Mouse (Mus musculus) T-helper 1 cell (primary cell): ENCODE data around the gene Nt5dc3.

Source experiments
- in situ Hi-C: fragments of 300-600 bp; cut with MboI, MseI; formaldehyde crosslinking; loops from one replicate; pipeline ENCODE4 v1.15.1; 2025; ENCODE audit warnings: high pct_unique_total_duplicates

Gene Nt5dc3

DNA sequence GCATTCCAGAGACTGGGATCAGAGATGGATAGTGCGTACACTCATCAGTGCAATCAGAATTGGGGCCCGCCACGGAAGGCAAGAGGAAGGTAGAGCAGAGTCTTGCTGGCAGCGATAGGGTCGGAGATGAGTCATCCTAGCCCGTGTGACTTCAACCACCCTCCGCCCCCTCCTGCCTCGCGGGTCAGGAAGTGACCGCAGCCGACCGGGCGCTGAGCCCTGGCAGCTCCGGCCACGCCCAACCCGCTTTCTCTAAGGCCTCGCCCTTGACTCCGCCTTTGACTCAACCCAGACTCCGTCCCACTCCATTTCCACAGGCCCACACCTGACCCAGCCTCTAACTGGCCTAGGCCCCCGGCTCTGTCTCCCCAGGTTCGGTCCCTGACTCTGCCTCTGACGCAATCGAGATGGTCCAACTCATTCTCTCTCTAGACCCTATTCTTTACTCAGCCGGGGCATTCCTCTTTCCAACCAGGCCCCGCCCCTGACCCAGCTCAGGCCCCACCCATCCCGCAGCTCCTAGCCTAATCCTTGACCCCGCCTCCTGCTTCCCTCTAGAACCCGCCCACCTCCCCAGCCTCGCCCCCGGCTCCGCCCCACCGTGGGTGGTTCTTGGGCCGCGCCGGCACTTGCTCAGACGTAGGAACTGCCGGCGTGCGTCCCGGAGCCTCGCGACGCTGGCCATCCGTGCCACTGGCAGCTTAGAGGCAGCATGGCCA, at the start of gene Nt5dc3:
Nt5dc3 (plus strand) TSS at position 608 of the 719 bp plus-strand sequence.
- in situ Hi-C loops: loop anchor here (5.0 kb wide), 1 partner anchor 56 kb away; no protein-coding TSS in a partner anchor

- in situ Hi-C loops: loop anchor here (5.0 kb wide), 1 partner anchor 99 kb away; no protein-coding TSS in a partner anchor
Measured at GRCm38 (mm10) chr10:86730823-86731499, 47.8 kb upstream of the Nt5dc3 start.

DNA sequence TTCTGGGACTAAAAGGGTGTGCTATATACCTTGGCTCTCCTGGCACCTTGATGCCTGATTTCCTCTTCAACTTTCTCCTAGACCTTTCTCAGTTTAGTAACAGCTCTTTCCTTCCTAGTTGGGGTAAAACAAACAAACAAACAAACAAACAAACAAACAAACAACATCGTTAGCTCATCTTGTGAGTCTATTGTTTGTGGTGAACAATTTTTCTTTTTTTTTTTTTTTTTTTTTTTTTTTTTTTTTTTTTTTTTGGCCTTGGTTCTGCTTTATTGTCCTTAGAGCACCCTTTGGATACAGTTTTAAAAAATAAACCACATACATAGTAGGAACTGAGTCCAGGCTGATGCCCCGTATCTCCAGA, 47.3 kb upstream of the Nt5dc3 start:
- in situ Hi-C loops: loop anchor here (5.0 kb wide), 1 partner anchor 99 kb away; no protein-coding TSS in a partner anchor

- in situ Hi-C loops: no loop called here
Measured at GRCm38 (mm10) chr10:86735036-86735435, 43.8 kb upstream of the Nt5dc3 start.

GRCm38 (mm10) chr10:86742918-86743317, 35.9 kb upstream of the Nt5dc3 start:
- in situ Hi-C loops: no loop called here

DNA sequence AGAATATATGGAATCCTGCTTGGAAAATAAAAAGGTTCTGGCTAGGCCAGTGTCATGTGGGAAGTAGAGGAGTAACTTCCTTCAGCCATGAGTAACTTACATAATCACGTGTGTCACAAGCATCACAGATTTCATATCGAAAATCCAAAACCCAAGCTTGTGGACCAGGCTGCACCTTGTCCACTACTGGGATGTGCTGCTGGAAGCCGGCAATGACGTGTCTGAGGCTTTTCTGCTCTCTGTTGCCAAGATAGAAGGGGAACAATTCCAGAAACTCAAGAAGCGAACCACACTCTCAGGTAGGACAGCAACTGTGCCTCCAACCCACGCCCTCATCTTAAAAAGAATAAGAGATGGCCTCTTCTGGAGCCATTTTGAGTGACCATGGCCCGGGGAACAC, 34.5 kb upstream of the Nt5dc3 start:
- in situ Hi-C loops: no loop called here

DNA sequence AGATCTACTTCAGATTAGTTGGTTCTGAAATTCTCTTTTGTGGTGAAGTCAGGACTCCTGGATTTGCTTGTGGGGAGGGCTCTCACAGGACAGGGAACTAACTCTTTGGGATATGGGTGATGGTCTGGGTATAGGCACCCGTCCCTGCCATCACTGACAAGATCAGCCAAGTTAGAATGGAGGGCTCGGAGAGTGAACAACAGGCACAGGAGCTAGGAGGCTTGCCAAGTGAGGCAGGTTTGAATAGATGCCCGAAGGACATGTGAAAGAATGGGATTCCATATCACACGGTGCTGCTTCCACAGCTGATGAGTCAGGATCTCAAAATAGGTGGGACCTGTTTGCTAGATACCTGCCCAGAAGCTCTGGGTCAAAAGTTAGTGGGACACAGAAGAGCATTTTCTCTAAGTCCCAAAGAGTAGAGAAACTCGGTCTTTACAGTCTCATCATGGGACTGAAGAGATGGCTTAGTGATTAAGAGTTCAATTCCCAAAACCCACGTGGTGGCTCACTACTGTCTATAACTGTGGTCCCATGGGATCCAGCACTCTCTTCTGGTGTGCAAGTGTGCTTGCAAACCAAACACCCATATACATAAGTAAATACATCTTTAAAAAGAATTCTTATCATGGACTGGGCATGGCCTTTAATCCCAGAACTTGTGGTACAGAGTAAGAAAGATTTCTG, 22.8 kb upstream of the Nt5dc3 start:
- in situ Hi-C loops: no loop called here

- in situ Hi-C loops: no loop called here
Measured at GRCm38 (mm10) chr10:86757724-86758123, 21.1 kb upstream of the Nt5dc3 start.

GRCm38 (mm10) chr10:86758211-86758610, 20.6 kb upstream of the Nt5dc3 start:
- in situ Hi-C loops: no loop called here

GRCm38 (mm10) chr10:86761236-86761635, 17.6 kb upstream of the Nt5dc3 start:
- in situ Hi-C loops: no loop called here

DNA sequence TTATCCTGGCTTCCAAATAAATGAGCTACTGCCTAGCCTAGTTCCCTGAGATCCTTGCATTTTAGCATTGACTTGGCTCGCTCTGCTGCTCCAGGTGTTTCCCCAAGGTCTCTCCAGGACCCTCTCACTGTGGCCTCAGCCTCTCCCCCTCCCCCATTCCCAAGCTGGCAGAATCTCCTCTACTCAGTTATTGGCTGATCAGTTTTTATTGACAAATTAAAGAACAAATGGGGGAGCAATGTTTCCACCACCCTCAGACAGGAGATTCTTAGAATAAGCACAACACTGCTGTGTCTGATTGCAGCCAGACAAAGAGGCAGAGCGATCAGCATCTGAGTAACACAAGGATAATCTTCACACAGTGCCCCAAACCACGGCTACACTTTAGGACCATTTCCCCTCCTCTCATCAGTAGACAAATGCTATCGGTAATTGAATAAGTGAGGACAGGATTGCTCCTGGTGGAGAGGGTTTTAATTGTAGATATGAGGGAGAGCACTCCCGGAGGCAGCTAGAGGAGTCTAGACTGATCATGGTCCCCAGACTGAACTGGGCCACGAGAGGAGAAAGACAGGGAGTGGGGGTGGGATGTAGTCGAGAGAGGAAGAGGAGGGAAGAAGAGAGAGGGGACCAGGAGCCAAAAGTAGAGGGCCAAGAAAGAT, 17.0 kb upstream of the Nt5dc3 start:
- in situ Hi-C loops: no loop called here

GRCm38 (mm10) chr10:86762384-86762730, 16.4 kb upstream of the Nt5dc3 start:
- in situ Hi-C loops: no loop called here

GRCm38 (mm10) chr10:86763672-86764071, 15.1 kb upstream of the Nt5dc3 start, which contains the start of gene Gm49358:
Gm49358 (plus strand) TSS chr10:86763972.
- in situ Hi-C loops: no loop called here

GRCm38 (mm10) chr10:86765344-86765966, 13.3 kb upstream of the Nt5dc3 start:
- in situ Hi-C loops: no loop called here

GRCm38 (mm10) chr10:86769216-86769615, 9.6 kb upstream of the Nt5dc3 start:
- in situ Hi-C loops: no loop called here

DNA sequence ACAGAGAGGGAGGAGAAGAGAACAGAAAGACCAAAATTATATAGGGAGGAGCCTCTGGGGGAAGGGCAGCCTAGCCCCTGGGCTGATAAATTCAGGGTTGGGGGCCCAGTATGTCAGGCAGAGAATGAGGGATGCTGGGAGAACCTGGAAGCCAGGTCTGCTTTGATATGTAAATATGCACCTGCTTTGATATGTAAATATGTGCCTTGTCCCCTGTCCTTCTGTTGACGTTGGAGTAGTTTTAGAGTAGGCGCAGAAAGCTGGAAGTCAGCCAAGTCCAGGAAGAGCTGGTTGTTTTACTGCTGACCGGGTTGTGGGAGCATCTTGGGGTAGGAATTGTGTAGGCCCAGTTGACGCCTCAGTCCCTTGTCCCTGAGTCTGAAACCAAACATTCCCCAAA, 9.0 kb upstream of the Nt5dc3 start:
- in situ Hi-C loops: no loop called here

DNA sequence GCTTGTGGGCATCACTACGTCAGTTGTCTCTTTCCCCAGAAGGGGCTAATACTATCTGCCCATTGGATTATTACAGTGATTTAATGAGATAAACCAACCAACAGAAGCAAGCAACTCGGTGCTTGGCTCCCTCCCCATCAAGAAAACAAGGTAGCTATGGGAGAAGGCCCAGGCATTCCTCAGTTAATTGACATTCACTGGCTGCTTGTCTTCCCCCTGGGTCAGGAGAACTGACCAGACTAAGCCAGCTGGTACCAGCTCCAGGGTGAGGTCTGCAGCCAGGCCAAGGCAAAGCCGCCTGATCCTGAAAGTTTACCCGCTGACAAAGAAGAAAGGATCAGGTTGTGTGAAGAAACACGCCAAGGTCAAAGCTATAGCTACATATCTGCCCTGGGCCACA, 7.1 kb upstream of the Nt5dc3 start:
- in situ Hi-C loops: no loop called here

DNA sequence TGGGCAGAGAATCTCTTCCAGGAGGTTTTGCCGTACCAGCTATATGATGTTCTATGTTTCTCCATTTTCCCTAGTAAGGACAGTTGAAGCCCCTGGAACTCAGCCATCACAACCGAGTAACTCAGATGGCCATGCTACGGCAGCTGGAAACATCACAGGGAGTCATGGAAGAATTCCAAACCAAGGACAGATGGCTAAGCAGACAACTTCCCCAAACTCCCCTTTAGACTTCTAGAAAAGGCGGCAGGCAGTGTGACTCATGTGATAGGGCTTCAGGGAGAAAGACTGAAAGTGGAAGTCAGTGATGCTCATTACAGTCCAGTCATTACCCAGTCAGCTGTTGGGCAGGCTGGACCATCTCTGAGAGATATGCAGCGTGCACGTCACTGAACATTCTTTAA, 6.6 kb upstream of the Nt5dc3 start:
- in situ Hi-C loops: no loop called here

DNA sequence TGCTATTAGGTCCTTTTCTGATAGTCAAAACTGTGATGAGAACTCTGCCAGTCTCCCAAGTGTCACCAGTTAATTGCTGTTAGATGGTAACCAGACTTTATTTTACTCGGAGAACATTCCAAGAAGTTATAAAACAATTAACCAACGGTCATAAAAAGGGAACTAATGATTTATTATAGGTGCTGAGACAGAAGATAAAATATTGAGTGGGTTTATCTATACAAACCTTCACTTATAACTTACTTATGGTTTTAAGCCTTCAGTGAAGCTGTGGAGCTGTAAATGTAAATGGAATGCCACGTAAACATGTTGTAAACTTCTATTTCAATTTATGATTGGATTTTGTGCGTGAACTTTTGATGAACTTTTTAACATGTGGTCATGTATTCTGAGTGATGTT, 5.4 kb upstream of the Nt5dc3 start:
- in situ Hi-C loops: no loop called here

DNA sequence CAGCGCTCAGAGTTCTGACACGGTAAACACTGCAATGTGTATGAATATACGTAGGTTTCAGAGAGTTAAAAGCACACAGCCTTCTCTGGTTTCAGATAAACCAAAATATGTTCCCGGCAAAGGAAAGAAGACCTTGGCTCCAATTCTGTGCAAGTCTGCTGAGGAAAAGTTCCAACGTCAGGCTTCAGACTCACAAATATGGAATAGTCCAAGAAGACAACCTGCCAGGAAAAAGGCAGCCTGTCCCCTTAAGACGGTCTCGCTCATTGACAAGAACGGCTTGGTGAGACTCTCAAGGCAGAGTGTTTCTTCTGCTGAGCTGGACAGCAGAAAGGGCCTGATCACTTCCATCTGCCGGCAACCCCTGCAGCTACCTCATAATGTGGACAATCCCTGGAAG, 2.5 kb upstream of the Nt5dc3 start:
- in situ Hi-C loops: loop anchor here (5.0 kb wide), 1 partner anchor 54 kb away; no protein-coding TSS in a partner anchor

- in situ Hi-C loops: loop anchor here (5.0 kb wide), 1 partner anchor 55 kb away; no protein-coding TSS in a partner anchor
Measured at GRCm38 (mm10) chr10:86777614-86778319, 1.0 kb upstream of the Nt5dc3 start.
